Mouse (Mus musculus) spleen, postnatal 14 days (tissue): ENCODE measurements around the gene Arrb1.

ENCODE experiments used
- DNase-seq, 2 experiments: peaks; one replicate each; pipeline ENCODE4 v3.0.0; 2021 to 2022; ENCODE audit warnings: low spot score in 2 of 2

Arrb1 gene

DNA sequence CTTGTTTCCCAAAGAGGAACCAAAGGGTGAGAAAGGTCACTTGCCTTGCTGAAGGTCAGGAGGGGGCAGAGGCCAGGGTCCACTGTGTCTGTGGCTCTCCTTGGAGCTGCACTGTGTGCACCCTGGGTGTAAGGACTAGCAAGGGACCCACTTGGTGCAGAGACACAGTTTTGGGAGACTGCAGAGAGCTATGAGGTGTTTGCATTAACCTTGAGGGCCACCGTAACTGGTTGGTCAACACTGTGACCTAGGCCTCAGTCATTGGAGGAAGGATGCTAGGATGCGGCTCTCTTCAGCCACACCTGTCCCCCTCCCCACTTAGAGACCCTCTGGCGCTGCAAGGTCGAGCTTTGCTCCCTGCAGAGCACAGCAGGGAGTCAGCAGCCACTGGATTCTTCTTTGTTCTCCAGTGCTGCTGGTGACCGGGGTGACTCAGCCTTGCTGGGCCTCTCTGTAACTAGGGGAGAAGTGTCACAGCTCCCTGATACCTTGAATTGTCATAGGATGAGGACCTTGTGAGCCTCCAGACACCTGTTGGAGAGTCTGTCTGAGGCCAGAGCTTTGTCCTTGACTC is 2.0 kb downstream of the Arrb1 start:
- DNase-seq = no peak

DNA sequence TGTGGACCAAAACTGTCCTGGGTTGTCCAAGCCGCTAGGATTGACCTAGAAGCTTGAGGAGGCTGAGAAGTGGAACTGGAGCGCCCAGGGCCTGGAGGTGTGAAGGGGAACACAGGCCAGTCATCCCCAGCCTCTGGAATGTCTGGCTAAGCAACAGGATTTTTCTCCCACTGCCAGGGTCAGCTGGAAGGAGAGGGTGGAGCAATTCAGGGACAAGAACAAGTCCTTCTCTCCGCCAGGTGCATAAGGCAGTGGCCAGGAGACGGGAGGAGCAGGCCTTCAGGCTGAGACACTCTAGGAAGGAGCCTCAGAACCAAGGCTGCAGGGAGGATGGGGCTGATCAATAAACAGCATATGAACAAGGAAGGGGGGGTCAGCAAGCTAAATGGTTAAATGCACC is 3.2 kb downstream of the Arrb1 start:
- no peak for DNase-seq

DNA sequence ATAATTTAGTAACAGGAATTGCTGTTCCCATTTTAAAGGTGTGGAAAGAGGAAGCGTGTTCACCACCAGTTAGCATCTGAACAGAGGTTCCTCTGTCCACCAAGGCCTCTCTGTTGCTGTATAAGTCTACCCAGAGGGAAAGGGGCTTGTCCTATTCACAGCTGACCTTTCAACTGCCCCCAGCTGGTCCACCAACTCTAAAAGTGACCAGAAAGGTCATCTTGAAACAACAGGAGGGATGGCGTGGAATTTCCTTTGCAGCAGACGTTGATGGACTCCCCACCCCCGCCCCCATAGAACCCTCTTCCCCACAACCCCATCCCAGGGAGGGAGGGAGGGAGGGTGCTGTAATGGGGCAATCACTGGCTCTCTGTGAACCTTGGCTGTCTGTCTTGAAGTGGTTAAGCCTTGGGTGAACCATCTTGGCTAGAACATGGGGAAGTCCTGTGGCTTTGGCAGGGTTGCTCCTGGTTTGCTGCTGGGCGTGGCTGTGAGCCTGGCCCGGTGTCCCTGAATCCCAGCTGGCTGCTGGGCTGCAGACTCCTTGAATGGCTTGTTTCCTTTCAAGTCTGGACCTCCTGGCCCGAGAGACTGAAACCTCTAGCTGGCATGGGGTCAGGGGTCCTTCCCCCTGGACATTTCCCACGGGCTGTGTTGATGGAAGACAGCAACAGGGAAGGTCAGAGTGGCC is 4.1 kb downstream of the Arrb1 start:
- DNase-seq = no peak

DNA sequence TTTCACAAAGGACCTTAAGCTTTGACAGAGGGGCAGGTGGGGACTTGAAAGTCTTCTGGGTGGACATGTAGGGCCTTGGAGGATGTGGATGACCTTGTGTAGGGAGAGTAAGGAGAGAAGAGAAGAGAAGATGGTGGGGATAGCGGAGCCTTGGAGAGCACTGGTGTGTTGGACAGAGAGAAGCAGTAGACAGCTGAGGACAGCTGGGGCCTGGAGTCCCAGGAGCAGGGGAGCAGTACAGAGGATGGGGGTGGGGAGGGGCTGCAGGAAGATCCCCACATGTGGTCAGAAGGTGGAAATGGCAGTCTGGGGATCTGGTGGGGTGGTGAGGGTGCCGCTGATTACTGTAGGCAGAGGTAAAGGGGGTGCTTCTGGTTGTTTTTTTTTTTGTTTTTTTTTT is 4.8 kb downstream of the Arrb1 start:
- DNase-seq = no peak

DNA sequence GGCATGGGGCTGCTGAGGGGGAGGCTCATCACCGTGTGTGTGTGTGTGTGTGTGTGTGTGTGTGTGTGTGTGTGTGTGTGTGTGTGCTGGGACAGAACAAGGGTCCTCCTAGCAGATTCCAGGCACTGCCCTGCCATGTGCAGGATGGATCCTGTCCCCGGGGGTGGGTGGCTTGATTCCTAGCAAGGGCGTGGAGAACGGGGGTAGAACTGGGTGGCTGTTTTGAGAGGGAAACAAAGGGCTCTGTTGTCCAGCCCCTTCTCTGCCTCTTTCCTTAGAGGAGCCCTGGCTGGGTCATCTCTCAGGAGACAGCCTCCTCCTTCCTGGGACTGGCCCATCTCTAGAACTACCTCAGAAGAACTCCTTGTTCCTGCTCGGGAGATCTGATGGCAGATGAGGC is 5.9 kb downstream of the Arrb1 start:
- no peak for DNase-seq

DNA sequence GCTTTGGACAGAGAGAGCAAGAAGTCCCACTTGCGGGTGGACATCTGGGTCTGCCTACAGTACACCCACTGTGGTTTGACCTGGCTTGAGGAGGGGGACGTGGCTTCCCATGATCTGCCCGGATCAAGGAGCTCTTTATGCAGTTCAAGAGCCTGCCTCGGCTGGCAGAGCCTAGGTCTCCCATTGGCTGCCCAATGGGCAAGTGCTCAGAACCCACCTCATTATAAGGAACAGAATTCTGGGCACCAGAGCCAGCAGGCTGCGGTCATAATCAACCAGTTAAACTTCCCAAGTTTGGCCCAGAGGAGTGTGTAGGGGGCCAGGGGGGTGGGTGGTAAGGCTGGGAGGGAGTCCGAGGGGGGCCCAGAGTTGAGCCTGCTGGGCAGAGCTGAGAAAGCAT is 9.0 kb downstream of the Arrb1 start:
- no peak for DNase-seq

DNA sequence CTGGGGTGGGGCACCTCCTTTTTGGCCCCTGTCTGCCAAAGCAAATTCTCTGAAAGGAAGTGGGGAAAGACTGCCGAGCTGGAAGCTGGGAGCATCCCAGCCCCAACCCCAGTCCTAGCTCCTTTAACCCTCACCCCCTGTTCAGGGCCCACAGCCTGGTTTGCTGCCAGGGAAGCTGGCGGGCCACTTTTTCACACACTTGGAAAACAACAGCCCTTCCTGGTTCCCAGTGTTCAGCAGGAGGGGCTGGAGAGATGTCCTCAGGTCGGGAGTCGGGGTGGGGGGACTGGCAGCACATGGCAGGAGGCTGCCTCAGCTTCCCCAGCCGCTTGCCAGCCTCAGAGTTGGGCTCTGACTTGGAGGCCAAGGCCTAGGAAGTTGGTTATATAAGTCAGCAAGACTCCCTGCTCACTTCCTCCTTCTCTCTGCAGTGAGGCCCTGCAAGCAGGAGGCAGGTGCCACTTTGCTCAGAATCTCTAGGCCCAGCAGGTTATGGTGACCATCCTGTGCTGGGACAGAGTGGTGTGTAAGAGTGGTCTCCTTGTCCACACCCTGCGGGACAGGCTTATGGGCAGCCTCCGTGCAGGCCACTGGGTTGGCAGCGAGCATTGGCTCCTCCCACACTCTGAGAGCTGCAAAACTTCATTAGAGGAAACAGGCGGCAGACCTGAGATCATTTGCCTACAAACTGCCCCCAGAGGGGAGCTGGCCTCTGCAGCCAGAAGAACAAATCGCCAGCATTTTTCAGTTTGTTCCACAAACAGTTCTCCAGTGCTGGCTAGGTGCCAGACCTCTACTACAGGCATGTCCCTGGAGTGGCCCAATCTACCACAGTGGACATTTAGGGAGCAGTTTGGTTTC is 10.8 kb downstream of the Arrb1 start:
- peak; percentile 32 to 59 for DNase-seq

DNA sequence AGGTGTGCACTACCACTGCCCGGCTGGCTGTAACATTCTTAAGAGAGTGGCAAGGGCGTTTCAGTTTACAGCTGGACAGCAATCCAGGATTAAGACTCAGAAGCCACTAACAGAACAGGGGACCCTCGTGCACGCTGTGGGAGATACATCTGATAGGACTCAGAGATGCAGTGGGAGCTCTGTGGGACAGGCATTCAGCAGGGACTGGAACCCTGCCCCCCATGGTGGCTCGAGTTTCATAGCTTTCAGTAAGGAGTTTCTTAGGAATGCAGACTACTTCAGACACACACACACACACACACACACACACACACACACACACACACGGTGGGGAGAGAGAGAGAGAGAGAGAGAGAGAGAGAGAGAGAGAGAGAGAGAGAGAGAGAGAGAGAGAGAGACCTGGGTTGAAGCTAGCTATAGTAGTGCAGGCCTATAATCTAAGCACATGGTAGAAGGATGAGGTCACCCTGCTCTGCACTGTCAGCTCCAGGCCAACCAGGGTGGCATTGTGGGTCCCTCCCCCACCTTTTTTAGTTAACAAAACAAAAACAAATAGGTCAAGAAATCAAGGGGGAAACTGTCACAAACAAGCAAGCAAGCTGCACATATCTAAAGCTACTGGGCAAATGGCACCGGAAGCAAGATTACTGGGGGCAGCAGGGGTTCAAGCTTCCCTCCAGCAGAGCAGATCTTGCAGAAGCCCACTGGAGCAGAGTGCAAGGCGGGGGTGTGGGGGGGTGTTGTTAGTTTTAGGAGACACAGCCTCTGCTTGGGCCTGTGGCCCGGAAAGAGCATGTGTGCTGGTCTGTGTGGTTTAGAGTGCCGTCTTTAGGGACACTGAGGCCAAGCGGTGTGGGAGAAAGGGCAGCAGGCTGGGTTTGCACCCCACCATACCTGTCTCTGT is 12.6 kb downstream of the Arrb1 start:
- no peak for DNase-seq

DNA sequence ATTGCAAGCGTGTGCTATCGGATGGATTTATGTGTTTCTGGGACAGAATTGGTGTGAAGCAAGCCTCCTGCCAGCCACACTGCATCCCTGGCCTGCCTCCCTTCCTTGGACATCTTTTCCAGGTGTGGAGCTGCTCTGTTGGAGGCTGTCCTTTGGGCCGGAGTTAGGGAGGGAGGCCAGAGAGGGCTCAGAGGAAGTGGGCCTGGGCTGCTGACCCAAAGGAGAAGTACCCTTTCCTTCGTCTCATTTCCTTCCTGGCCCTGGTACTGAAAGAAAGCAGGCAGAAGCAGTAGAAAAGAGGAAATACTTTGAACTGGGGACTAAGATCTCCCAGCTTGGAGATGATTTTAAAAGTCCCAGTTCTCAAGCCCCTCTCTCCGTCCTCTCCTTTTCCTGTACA is 14.4 kb downstream of the Arrb1 start:
- no peak for DNase-seq

DNA sequence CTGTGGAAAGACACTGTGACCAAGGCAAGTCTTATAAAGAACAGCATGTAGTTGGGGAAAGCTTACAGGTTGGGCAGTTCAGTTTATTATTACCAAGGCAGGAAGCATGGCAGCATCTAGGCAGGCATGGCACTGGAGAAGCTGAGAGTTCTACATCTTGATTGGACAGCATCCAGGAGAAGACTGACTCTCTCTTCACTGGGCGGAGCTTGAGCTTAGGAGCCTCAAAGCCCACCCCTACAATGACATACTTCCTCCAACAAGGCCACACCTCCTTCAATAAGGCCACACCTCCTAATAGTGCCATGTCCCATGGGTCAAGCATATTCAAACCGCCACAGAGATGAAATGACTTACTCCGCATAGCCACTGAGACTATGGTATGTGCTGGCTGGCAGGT is 16.4 kb downstream of the Arrb1 start:
- no peak for DNase-seq

DNA sequence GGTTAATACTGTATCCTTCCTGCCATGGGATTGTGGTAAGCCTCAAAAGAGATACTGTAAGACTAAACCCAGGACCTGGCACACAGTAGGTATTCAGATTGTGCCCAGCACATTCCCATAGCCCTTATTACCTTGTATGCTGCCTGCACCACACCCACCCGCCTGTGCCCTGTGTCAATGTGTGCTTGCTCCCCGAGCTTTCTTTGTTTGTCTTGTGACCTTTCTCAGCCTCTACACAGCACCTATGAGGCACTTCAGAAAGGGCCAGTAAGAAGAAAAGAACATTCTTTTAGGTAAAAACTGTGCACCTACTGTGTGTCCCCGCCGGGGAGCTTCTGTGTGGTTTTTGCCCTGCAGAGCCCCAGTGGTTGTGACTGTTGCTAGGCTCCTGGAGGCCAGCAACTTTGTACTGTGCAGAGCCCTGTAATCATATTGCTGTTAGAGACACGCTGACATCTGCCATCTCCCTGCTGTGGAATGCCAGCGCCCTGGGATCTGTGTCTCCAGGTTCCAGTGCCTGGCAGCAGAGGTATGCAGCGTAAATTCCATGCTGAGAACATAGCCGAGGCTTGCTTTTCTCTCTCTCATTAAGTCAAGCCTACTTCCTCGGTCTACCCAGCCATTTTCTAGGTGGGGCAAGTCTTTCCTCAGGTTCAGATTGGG is 18.1 kb downstream of the Arrb1 start:
- no peak for DNase-seq

DNA sequence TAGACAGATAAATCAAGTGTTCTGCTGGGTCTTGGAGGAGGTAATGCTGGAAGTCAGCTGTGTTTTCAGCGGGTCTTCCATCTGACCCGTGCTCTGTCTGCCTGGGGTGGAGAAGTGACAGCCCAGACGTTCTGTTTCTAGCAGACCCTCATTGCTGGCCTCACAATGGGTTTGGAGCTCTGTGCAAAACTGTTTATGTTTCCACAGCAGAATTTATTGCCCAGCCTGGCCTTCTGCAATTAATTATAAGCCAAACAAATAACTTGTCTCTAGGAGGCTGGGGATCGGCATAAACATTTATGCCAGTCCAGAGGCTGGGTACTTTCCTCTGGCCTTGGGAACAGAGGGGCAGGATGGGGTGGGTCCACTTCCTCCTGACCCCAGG is 18.6 kb downstream of the Arrb1 start:
- no peak for DNase-seq

DNA sequence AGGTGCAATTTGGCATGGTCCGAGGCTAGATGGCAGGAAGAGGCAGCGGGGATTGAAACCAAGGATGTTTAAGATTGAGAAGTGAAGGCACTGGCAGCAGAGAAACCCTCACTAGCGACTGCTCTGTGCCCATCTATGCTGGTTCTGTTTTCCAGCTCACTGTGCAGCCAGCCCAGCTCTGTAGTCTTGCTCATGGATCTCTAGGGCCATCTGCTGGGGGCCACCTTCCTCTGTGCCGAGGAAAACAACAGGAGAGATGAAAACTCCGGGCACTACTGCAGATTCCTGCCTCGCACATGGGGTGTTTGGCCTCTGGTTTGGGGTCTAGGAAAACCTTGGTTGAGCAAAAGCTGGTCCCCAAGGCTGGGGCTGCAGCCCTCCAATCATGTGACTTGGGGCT is 20.6 kb downstream of the Arrb1 start:
- DNase-seq = peak in 1 of 2 experiments; percentile 35

DNA sequence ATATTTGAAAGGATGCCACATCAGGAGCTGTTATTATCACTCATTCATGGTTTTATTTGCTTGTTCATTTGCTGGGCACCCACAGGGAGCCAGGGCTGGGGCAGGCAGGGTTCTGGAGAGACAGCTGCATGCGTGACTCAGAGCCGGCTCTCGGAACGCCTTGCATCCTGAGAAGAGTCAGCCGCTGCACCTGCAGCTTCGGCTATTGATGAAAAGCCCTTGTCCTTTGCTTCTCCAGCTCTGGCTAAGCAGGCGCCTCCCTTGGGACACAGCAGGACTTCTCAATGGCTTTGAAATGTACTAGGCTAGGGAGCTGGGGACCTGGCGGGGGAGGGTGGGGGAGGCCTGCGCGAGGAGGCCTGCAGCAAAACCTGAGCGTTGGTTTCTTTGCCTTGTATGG is 23.8 kb downstream of the Arrb1 start:
- DNase-seq = no peak

DNA sequence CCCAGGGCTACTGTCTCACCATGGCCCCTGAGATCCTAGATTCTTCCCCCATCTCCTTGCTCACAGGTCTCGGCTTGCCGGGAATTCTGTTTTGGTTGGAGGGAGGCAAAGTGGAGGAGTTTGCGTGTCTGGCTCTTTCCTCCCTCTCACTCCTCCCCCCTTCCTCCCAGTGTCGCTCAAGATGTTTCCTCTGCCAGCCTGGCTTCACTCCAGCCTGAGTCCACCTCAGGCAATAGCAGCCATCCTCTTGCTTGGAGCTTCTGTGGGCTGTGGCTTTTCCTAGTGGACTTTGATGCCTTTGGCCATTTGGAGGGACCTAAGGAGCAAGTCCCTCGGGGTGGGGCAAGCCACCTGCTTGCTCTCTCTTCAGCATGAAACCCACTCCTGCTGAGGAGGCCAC is 27.2 kb downstream of the Arrb1 start:
- no peak for DNase-seq

DNA sequence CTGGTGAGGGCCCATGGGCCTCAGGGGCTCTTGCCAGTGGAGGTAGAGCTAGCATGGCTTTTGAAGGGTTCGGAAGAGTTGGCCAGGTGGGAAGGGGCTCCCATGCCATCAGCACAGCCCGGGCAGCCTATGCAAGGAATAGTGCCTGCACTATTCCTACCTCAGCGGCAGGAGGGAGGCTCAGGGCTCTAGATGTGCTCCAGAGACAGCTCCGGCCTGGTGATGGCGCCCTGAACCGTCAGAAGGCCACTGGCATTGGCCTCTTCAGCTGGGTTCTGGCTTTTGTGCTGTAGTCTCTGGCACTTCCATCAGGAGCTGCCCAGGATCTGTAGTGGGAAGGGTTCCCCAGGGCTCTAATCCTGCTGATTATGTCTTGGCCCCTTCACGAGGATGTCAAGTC is 28.0 kb downstream of the Arrb1 start:
- no peak for DNase-seq

DNA sequence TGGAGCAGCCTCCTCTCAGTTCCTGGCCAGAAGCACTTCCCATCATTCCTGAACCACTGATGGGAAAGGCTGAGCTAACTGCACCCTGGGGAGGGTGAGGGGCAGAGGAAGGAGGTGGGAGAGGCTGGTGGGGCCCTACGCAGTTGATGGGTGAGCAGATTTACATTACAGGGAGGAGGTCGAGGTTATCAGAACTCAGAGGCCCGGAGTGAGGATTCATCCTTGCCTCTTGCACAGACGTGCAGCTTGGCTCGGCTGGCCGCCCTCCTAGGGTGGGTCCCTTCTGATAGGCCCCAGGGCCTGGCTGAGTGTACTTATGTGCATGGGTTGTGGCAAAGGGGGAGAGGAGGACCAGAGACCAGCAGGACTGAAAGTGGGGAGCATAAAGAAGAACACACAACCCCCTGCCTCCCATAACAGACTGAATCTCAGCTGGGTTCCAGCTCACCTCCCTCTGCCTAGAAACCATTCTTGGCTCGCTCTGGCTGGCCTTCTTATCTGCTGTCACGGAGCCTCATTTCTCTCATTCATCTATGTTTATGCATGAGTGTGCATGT is 30.1 kb downstream of the Arrb1 start:
- DNase-seq = no peak

DNA sequence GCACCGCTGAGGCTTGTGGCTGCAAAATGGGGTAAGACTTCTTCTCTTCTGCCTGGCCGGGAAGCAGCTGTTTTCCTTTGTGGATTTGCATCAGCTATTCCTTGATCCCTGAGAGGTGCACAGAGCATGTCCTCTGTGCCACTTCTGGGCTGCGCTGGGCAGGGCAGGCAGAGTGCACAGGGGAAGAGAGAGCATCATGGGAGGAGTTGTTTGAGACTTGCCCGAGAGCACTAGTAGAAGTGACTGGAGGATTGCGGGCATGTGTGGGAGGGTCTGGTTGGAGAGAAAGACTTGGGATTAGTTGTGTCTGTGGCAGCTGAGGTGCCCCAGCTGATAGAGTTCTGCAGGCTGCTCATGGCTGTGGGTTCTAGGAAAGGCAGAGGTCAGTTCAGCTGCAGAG is 35.4 kb downstream of the Arrb1 start:
- no peak for DNase-seq

DNA sequence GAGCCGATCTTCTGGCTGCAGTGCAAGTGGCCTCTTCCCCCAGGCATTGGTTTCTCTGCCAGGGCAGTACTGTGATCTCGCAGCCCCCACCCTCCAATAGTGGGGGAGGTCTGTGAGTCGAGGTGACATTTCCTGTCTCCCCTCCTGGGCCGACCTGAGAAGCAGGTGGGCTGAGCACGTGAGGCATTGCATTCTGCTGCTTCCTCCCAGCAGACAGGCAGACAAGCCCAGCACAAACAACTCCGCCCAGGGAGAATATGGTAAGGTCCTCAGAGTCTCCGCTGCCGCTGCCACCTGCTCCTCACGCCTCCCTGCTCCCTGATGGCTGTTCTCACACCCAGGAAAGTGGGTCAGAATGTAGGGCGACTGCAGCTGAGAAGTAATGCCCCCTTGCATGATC is 37.7 kb downstream of the Arrb1 start:
- no peak for DNase-seq

DNA sequence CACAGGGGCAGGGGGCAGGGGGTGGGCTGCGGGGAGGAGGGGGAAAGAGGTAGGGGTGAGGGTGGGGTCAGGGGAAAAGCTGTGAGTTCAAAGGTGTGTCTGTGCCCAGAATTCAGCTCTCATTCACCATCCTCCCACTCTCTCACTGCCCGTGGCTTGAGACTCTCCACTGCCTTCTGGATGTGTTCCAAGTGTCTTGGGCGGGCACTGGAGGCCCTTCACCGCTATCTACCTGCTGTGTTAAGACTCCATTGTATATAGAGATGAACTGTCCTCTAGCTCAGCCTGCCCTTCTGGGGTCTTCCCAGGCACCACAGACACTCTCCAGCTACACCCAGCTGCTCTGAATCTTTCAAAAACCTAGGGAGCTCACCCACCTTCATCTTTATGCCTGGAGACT is 38.1 kb downstream of the Arrb1 start:
- no peak for DNase-seq

DNA sequence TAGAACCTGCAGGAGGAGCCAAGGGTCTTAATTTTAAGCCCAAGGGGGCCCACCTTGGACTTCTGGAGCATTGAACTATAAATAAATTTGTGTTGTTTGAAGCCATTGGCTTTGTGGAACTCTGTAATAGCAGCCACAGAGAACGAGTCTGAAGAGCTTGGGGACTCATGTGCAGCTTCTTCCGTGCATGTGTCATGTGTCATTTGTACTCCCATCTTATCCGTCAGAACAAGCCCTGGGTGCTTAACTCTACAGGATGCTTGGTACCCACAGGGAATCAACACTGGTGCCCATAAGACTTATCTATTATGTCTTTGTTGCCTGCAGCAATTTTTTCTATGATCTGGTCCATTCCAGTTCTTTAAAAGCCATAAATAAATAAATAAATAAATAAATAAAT is 43.0 kb downstream of the Arrb1 start:
- no peak for DNase-seq
